Mouse (Mus musculus): Measurements from ENCODE around the gene Defa31. TPM values are rescaled to one million over a fixed set of nuclear protein-coding genes. Genes with fewer than 3 reads are reported as not detected.
"Not testable (repeated sequence)": the region's sequence is repeated elsewhere in the genome, so short reads cannot be mapped to it uniquely, and the experiment has no call there.

Defa31 gene
- total RNA-seq (2021) = not detected

DNA sequence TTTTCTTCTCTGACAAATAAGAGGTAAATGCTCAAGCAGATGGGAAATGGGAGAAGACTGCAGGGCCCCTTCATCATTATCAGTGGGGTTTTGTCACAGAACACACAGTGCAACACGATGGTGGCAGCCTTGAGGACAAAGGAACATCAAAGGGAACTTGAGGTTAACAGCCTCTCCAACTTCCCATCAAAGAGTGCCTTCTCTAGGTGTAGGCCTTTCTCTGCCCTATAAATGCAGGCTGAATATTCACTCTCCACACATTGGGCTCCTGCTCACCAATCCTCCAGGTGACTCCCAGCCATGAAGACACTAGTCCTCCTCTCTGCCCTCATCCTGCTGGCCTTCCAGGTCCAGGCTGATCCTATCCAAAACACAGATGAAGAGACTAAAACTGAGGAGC, at the start of gene Defa31:
TSS of gene Defa31 (plus strand) at position 301 of the 400 bp plus-strand sequence.
- DNase-seq; intact Hi-C loops (cut with DNase I): not testable (repeated sequence)

DNA sequence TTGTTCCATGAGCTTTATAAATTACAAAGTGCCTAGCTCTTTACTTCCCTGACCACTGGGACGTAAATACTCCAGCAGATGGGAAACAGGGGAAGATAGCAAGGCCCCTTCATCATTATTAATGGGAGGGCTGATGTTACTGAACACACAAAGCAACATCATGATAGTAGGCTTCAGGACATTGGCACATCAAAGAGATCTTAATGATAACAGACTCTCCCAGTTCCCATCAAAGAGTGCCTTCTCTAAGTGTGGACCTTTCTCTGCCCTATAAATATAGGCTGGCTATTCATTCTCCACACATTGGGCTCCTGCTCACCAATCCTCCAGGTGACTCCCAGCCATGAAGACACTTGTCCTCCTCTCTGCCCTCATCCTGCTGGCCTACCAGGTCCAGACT, 29.4 kb upstream of the Defa31 start, which contains the start of gene Defa22:
TSS of gene Defa22 (plus strand) at position 301 of the 400 bp plus-strand sequence.
- DNase-seq; intact Hi-C loops (cut with DNase I): not testable (repeated sequence)

DNA sequence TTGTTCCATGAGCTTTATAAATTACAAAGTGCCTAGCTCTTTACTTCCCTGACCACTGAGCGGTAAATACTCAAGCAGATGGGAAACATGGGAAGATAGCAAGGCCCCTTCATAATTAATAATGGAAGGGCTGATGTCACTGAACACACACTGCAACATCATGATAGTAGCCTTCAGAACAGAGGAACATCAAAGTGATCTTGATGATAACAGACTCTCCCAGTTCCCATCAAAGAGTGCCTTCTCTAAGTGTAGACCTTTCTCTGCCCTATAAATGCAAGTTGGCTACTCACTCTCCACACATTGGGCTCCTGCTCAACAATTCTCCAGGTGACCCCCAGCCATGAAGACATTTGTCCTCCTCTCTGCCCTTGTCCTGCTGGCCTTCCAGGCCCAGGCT, 9.8 kb downstream of the Defa31 start, which contains the start of gene Gm15293:
TSS of gene Gm15293 (plus strand) at position 301 of the 400 bp plus-strand sequence.
- DNase-seq; intact Hi-C loops (cut with DNase I): not testable (repeated sequence)

Other genes starting within 250 kb of the Defa31 start
- gene AY761185, start 246.9 kb upstream of the Defa31 start, total RNA-seq (2021) = not detected
- gene Defa21, start 166.1 kb upstream of the Defa31 start, total RNA-seq (2021) = not detected
- gene Defa23, start 136.6 kb upstream of the Defa31 start, total RNA-seq (2021) = not detected
- not detected for gene Defa35, start 126.6 kb upstream of the Defa31 start, total RNA-seq (2021)
- gene Defa25, start 107.2 kb upstream of the Defa31 start, total RNA-seq (2021) = not detected
- gene Gm14851, start 95.6 kb upstream of the Defa31 start, total RNA-seq (2021) = not detected
- not detected for gene Defa30, start 57.0 kb upstream of the Defa31 start, total RNA-seq (2021)
- gene Defa22, start 29.3 kb upstream of the Defa31 start, total RNA-seq (2021) = not detected
- not detected for gene Gm15293, start 9.9 kb downstream of the Defa31 start, total RNA-seq (2021)
- gene Gm15292, start 58.1 kb downstream of the Defa31 start, total RNA-seq (2021) = not detected
- gene Defa27, start 123.9 kb downstream of the Defa31 start, total RNA-seq (2021) = not detected
- not detected for gene Defa29, start 135.4 kb downstream of the Defa31 start, total RNA-seq (2021)
- not detected for gene Defa2, start 186.9 kb downstream of the Defa31 start, total RNA-seq (2021)
- not detected for gene Defa33, start 200.2 kb downstream of the Defa31 start, total RNA-seq (2021)
- not detected for gene Defa36, start 235.8 kb downstream of the Defa31 start, total RNA-seq (2021)

Data from heart, postnatal 10 days (tissue).